Mouse (Mus musculus) heart, embryonic 10.5 days (tissue): Measurements from ENCODE around the gene Ssh1. TPM values are rescaled to one million over a fixed set of nuclear protein-coding genes. Genes with fewer than 3 reads are reported as not detected.

Experiments used
- DNase-seq: peaks from one replicate; pipeline ENCODE4 v3.0.0-alpha.2; 2017; ENCODE audit warnings: low spot score
- H3K27ac ChIP-seq: fragments of 300-500 bp; sonication (generic); 2 replicates; pipeline ENCODE4 v1.5.1; 2016; ENCODE audit warnings: mild to moderate bottlenecking
- H3K27me3 ChIP-seq: fragments of 300-500 bp; sonication (generic); 2 replicates; pipeline ENCODE4 v1.6.1; 2016; ENCODE audit warnings: mild to moderate bottlenecking; ENCODE audit not compliant: poor library complexity, insufficient read depth, severe bottlenecking
- H3K36me3 ChIP-seq: fragments of 300-500 bp; sonication (generic); 2 replicates; pipeline ENCODE4 v1.6.1; 2016; ENCODE audit warnings: mild to moderate bottlenecking, moderate library complexity
- H3K4me1 ChIP-seq: fragments of 300-500 bp; sonication (generic); 2 replicates; pipeline ENCODE4 v1.6.1; 2016; ENCODE audit warnings: mild to moderate bottlenecking
- H3K4me3 ChIP-seq: fragments of 300-500 bp; sonication (generic); 2 replicates; pipeline ENCODE4 v1.5.1; 2016; ENCODE audit warnings: mild to moderate bottlenecking, moderate library complexity
- H3K9me3 ChIP-seq: fragments of 300-500 bp; sonication (generic); 2 replicates; pipeline ENCODE4 v1.6.1; 2016; ENCODE audit warnings: mild to moderate bottlenecking, moderate library complexity
- WGBS: fragments of 180-500 bp; shearing (Covaris S2); methylation state at CpG from one replicate; pipeline ENCODE4 v1.1.7; 2016; 5-methylcytosine and 5-hydroxymethylcytosine counted together
- polyA plus RNA-seq: library from polyadenylated mRNA; unstranded; fragments of >200 nt; fragmentation: Nextera tagmentation; extraction: Ambion mirVana; gene quantifications from 2 replicates; pipeline ENCODE4 v1.2.1, GENCODE M21; 2016

Gene Ssh1
- polyA plus RNA-seq, 1 experiment from 2014 or later: 18.3 TPM

DNA sequence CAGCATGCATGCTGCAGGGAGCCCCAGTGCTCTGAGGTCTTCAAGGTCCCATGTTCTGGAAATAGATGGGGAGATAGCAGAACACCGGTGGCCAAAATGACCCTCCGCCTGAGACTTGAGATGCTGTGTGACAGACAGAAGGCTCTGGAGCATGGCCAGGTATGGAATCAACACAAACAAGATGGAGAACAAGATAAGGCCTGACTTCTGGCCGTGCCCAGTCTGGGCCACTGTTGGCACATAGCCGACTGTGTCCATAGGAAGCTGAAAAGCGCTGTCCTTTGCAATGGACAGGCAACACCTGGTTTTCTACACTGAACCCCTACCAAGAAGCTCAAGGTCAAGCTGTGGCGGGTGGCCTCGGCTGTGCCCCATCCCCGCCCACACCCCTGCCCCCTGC, 19.9 kb downstream of the Ssh1 start:
- no peaks in the 10 kb centered on the region for H3K27me3 ChIP-seq
- H3K9me3 ChIP-seq: no peaks in the 10 kb centered on the region
- DNase-seq: no peak
- H3K36me3 ChIP-seq: peaks cover 41% of the 10 kb centered on the region
- peak overlapping the region; percentile 88 for H3K27ac ChIP-seq
- H3K4me1 ChIP-seq: peaks cover 76% of the 10 kb centered on the region
- peak overlapping the region; percentile 45 for H3K4me3 ChIP-seq
- WGBS: 74% methylated on average over 8 of the region's 8 CpGs

DNA sequence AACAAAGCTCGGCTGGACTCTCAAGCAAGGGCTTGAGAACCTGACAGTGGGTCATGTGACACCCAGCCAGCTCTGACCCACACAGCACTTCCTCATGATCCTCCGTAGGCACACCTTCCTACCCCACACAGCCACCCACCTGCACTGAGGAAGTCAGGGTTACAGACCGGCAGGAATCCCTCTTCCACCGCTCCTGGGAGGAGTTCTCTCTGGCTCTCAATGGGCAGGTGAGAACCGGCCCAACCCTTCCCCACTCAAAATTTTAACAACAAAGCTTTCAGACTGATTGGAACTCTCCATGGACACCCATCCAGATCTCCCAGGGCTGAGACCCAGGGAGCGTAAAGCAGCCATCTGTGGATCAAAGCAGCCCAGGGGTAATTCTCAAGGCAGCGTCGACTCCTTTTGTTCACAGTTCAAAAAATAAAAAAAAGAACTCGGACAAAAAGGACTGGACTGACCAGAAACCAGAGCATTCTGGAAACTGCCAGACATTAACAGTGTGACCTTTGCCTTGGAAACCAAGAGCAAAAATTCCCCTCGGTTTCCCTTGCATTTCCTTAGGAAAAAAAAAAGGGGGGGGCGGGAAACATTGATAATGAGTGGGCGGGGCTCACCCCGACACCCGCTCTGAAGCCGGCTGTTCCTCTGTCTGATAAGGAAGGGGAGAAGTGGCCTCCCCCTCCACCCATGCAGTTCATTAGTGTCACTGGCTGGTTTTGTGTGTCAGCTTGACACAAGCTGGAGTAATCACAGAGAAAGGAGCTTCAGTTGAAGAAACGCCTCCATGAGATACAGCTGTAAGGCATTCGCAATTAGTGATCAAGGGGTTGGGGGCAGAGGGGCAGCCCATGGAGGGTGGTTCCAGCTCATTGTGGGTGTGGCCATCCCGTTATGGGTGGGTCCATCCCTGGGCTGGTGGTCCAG, 20.8 kb downstream of the Ssh1 start:
- peak overlapping the region; percentile 88 for H3K27ac ChIP-seq
- H3K9me3 ChIP-seq: no peaks in the 10 kb centered on the region
- H3K4me1 ChIP-seq: peaks cover 68% of the 10 kb centered on the region
- no peaks in the 10 kb centered on the region for H3K27me3 ChIP-seq
- WGBS: 15% methylated on average over 18 of the region's 18 CpGs
- peaks cover 38% of the 10 kb centered on the region for H3K36me3 ChIP-seq
- peak overlapping the region; percentile 40 for H3K4me3 ChIP-seq
- DNase-seq: peak; percentile 93

DNA sequence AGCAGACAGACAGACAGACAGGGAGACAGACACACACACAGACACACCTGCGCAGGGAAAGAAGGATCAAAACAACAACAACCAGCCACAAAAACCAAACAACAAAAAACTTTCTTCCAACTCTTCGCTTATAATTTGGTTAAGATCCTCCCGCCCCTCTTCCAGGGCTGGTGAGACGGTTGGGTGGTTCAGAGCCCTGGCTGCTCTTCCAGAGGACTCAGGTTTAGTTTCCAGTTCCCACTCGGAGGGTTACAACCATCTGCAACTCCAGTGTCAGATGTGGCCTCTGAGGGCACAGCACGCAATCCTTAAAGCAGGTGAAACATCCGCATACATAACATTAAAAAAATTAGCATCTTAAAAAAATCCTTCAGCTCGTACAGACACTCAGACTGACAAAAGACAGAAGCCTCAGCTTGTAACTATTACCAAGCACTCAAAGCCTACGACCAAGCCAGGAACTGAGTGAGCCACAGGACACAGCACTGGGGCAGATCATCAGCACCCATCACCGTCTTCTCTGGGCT, 22.2 kb downstream of the Ssh1 start:
- peaks cover 61% of the 10 kb centered on the region for H3K4me1 ChIP-seq
- no peaks in the 10 kb centered on the region for H3K9me3 ChIP-seq
- H3K4me3 ChIP-seq: no peak overlapping the region
- peak overlapping the region; percentile 30; the same call in 1 of the 2 replicates for H3K27ac ChIP-seq
- 78% methylated on average over 10 of the region's 10 CpGs for WGBS
- H3K27me3 ChIP-seq: no peaks in the 10 kb centered on the region
- peaks cover 37% of the 10 kb centered on the region for H3K36me3 ChIP-seq
- no peak for DNase-seq

DNA sequence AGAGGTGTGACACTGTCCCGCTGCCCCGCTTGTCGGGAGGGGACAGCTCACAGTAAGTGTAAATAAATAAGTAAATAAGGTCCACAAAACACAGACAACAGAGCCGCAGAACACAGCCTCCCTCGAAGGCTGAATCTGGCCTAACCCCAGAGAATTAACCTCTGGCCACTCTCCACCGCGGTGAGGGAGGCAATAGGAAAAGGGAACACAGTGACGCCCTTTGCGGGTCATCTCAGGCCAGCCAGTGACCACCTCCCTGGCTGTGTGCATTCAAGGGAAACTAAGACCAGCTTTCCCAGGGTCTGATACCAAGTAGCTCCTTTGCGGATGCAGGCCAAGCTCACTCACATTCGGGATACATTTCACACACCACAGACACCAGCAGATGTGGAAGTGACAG, 25.3 kb downstream of the Ssh1 start:
- 81% methylated on average over 11 of the region's 11 CpGs for WGBS

DNA sequence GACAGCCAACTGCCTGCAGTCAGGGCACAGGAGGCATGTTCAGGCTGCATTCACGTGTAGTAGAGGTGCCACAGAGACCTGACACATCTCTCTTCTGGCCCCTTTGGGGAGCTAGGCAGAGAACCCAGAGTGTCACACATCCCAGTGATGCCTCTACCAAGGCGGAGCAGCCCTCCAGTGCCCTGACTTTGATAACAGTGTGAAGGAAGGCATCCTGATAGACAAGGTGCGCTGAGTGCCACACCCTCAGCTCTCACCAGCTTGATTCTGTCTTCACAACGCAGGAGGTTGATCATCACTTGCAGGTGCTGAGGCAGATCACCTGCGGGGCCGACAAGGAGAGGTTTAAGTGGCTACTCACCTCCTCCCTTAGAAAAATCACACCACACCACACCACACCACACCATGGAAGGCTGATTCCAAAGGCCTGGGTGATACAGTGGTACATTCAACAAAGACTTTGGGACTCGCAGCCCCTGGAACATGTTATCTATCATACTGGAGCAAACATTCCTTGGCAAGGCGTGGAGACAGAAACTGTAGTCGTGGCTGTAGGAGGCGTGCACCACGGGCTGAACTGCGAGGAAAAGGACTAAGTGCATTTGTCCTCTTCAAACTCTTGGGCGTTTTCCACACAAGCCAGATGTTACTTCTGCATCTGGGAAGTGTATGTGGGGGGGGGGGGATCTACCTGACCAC, 27.1 kb downstream of the Ssh1 start:
- no peaks in the 10 kb centered on the region for H3K27me3 ChIP-seq
- WGBS: 78% methylated on average over 13 of the region's 13 CpGs
- peaks cover 70% of the 10 kb centered on the region for H3K36me3 ChIP-seq
- no peaks in the 10 kb centered on the region for H3K9me3 ChIP-seq
- H3K4me3 ChIP-seq: no peak overlapping the region
- DNase-seq: no peak
- H3K4me1 ChIP-seq: peaks cover 44% of the 10 kb centered on the region
- H3K27ac ChIP-seq: no peak overlapping the region; the same call in 1 of the 2 replicates

More for the DNA sequence above, 25.3 kb downstream of the Ssh1 start:
- Histone ChIP-seq H3K4me1 (peaks cover 44% of the 10 kb centered on the region), H3K27me3 (no peaks in the 10 kb centered on the region), H3K9me3 (no peaks in the 10 kb centered on the region), H3K4me3 (no peak overlapping the region), H3K36me3 (peaks cover 68% of the 10 kb centered on the region), H3K27ac (no peak overlapping the region)
- DNase-seq: no peak

DNA sequence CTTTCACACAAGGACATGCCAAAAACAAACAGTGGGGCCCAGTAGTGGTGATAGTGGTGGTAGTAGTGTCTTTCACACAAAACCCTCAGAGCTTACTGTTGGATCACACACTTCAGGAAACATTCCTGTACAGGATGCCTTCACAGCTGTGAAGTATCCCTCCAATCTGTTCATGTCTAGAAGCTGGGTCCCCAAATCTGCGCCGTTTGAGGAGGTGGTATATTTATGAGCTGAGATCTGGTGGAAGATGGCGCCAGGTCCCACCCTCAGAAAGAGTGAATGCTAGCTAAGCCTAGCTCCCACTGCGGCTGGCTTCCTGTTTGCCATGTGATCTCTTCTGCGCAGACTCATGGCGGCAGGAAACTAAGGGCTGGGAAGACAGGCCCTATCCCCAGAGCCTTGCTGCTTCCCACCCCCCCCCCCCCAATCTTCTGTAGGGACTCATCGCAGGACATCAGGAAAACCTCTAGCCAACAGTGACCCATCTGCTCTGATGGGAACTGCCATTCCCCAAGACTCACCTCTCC, 28.0 kb downstream of the Ssh1 start:
- Histone ChIP-seq H3K4me1 (peaks cover 49% of the 10 kb centered on the region), H3K27ac (no peak overlapping the region), H3K4me3 (no peak overlapping the region), H3K9me3 (no peaks in the 10 kb centered on the region), H3K27me3 (no peaks in the 10 kb centered on the region), H3K36me3 (peaks cover 76% of the 10 kb centered on the region)
- no peak for DNase-seq
- WGBS: 94% methylated on average over 7 of the region's 7 CpGs

DNA sequence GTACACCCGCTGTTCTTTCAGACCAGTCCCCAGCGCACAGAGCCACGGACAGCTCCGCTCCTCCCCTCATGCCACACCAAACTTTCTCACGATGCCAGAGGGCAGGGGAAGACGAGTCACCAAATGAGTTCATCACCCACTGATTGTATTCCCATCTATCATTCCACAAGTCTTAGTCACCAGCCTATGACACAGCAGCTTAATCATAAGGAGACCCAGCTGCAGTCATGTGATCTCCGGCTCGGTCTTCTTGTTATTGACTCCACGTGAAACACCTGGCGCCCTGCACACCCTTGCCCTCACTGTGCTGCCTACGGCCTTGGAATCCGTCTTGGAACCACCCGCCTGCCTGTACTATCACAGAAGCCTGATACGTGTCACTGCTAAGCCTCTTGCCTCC, 28.7 kb downstream of the Ssh1 start:
- H3K9me3 ChIP-seq: no peaks in the 10 kb centered on the region
- H3K27me3 ChIP-seq: no peaks in the 10 kb centered on the region
- no peak for DNase-seq
- H3K27ac ChIP-seq: no peak overlapping the region
- peaks cover 46% of the 10 kb centered on the region for H3K4me1 ChIP-seq
- WGBS: 86% methylated on average over 14 of the region's 14 CpGs
- H3K36me3 ChIP-seq: peaks cover 72% of the 10 kb centered on the region
- no peak overlapping the region for H3K4me3 ChIP-seq

DNA sequence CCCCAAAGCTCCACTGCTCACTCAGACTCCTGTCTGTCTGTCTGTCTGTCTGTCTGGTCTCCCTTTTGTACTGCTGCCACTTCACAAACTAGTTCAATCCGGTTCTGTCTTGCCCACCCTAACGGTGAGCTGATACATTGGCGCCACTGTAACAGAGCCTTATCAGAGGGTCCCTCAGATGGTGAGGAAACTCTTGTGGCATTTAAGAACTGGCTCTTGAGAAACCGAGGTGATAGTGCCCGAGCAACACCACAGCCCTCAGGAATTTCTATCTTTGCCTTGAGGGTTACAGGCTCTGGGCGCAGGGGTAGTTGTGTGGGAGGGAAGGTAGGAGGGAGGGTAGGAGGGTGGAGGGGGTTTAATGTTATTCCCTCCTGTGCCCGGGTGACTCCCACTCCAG, 31.9 kb downstream of the Ssh1 start:
- H3K27ac ChIP-seq: peak overlapping the region; percentile 80
- H3K36me3 ChIP-seq: peaks cover 59% of the 10 kb centered on the region
- H3K4me1 ChIP-seq: peaks cover 61% of the 10 kb centered on the region
- WGBS: 26% methylated on average over 7 of the region's 7 CpGs
- H3K4me3 ChIP-seq: 0 out of 2 replicates have a peak overlapping the region, but pooled peaks have one; percentile 15
- no peaks in the 10 kb centered on the region for H3K9me3 ChIP-seq
- peak; percentile 83 for DNase-seq
- no peaks in the 10 kb centered on the region for H3K27me3 ChIP-seq

DNA sequence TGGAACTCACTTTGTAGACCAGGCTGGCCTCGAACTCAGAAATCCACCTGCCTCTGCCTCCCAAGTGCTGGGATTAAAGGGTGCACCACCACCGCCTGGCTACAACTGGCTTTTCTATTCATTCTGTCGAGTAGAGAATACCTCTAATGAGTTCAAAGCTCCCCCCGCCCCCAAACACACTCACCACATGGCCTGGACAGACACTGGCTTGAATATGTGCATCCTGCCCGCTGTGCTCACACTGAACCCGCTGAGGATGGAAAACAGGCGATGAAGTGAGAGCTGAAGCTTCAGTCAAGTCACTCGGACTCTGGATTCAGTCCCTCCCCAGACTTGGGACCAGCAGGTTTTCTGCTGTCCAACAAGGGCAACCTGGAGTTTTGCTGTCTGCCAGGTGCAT, 33.3 kb downstream of the Ssh1 start:
- DNase-seq: no peak
- Histone ChIP-seq H3K4me3 (no peak overlapping the region), H3K27me3 (no peaks in the 10 kb centered on the region), H3K27ac (peak overlapping the region; percentile 80; the same call in 1 of the 2 replicates), H3K4me1 (peaks cover 57% of the 10 kb centered on the region), H3K36me3 (peaks cover 50% of the 10 kb centered on the region), H3K9me3 (no peaks in the 10 kb centered on the region)
- 66% methylated on average over 8 of the region's 8 CpGs for WGBS

DNA sequence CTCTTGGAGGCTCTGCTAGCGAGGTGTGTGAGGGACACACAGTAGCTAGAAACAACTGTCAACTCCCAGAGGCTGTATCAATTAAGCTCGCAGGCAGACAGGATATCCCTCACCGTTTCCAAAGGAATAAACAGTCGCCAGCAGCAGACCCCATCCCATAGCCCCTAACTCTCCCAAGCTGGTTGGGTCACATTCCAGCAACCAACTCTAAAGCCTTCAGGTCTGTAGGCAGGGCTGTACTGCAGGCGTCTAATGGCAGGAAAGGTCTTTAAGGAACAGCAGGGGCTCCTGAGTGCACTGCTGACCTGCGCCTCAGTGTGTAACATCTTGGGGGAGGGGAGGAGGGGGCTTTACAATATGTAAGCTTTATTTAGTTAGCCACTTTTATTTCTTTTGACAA, 34.7 kb downstream of the Ssh1 start:
- Histone ChIP-seq H3K4me1 (peaks cover 58% of the 10 kb centered on the region), H3K4me3 (0 out of 2 replicates have a peak overlapping the region, but pooled peaks have one; percentile 16), H3K9me3 (no peaks in the 10 kb centered on the region), H3K27ac (0 out of 2 replicates have a peak overlapping the region, but pooled peaks have one; percentile 47), H3K27me3 (no peaks in the 10 kb centered on the region), H3K36me3 (peaks cover 44% of the 10 kb centered on the region)
- DNase-seq: no peak
- WGBS: 11% methylated on average over 6 of the region's 6 CpGs

DNA sequence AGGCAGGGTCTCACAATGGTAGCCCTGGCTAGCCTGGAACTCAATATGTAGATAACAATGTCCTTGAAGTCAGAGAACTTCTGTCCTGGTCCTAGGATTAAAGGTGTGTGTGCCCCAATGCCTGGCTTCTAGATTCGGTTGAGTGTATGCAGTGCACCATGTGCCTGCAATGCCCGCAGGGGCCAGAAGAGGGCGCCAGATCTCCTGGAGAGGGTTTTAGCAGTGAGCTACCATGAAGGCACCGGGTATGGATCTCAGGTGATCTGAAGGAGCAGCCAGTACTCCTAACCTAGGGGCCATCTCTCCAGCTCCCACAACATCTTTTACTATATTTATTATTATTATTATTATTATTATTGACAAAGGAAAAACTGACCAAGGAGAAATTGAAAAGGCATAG, 37.2 kb downstream of the Ssh1 start:
- Histone ChIP-seq H3K27ac (no peak overlapping the region), H3K27me3 (no peaks in the 10 kb centered on the region), H3K4me1 (peaks cover 54% of the 10 kb centered on the region), H3K4me3 (no peak overlapping the region), H3K36me3 (peaks cover 43% of the 10 kb centered on the region), H3K9me3 (no peaks in the 10 kb centered on the region)
- peak; percentile 92 for DNase-seq
- 8% methylated on average over 4 of the region's 4 CpGs for WGBS

DNA sequence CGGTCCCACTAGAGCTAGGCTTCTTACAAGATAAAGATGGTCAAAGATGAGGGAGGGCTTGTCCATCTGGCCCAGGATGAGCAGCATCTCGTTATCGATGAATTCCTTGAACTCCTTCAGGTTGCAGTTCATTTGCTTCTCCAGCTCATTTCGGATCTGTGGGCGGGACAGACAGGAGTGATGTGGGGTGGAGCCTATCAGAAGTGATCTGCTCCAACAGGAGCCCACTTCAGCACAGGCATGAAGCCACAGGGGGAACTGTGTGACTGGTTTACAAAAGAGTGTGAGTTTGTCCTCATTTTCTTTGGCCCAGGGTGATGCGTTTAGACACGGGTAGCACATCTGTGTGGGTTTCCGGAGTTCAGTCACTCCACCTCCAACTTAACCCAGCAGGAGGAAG, 38.0 kb downstream of the Ssh1 start:
- WGBS: 86% methylated on average over 8 of the region's 8 CpGs
- H3K36me3 ChIP-seq: peaks cover 41% of the 10 kb centered on the region
- no peaks in the 10 kb centered on the region for H3K27me3 ChIP-seq
- H3K4me3 ChIP-seq: no peak overlapping the region
- H3K27ac ChIP-seq: no peak overlapping the region
- no peak for DNase-seq
- no peaks in the 10 kb centered on the region for H3K9me3 ChIP-seq
- peaks cover 54% of the 10 kb centered on the region for H3K4me1 ChIP-seq

DNA sequence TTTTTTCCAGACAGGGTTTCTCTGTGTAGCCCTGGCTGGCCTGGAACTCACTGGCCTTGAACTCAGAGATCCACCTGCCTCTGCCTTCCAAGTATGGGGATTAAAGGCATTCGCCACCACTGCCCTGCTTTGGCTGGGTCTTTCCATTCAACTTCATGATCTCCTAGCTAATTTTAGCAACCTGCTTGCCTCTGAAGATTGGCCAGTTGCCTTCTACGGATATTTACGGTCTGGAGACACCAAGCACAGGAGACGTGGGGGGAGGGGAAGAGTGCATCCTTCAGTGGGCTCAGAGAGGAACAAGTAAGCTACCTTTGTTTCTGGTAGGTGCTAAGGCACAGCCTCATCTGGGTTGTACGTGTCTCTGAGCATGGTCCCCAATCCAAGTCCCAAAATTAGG, 38.4 kb downstream of the Ssh1 start:
- H3K4me1 ChIP-seq: peaks cover 58% of the 10 kb centered on the region
- no peaks in the 10 kb centered on the region for H3K27me3 ChIP-seq
- H3K36me3 ChIP-seq: peaks cover 44% of the 10 kb centered on the region
- no peaks in the 10 kb centered on the region for H3K9me3 ChIP-seq
- no peak for DNase-seq
- H3K4me3 ChIP-seq: no peak overlapping the region
- WGBS: 54% methylated on average over 5 of the region's 5 CpGs
- H3K27ac ChIP-seq: no peak overlapping the region
